Mouse (Mus musculus) brain, embryonic 14.5 days (tissue): ENCODE measurements around the gene Gm32742.

Source experiments
- CTCF ChIP-seq: fragments of 200-500 bp; IDR thresholded peaks from 2 replicates; pipeline ENCODE4 v1.5.1; 2012; ENCODE audit warnings: inconsistent platforms, mild to moderate bottlenecking, moderate library complexity, borderline replicate concordance; ENCODE audit not compliant: insufficient read depth, insufficient read length; ENCODE audit errors: extremely low read depth
- POLR2A ChIP-seq: fragments of 200-500 bp; IDR thresholded peaks from 2 replicates; pipeline ENCODE4 v1.6.1; 2012; ENCODE audit warnings: mild to moderate bottlenecking, inconsistent platforms, borderline replicate concordance; ENCODE audit not compliant: poor library complexity, insufficient read depth, insufficient read length, severe bottlenecking; ENCODE audit errors: extremely low read depth

- no peak for TF ChIP-seq CTCF
- no peak for TF ChIP-seq POLR2A
These were observed 61.4 kb downstream of the Gm32742 start for GRCm38 (mm10) chr9:51103808-51104514.
